Mouse (Mus musculus) gastrocnemius, postnatal 4 days (tissue): ENCODE results near the gene 3110082I17Rik. TPM values are rescaled to one million over a fixed set of nuclear protein-coding genes. Genes with fewer than 3 reads are reported as not detected.

Source experiments
- DNase-seq, 2 experiments: peaks; one replicate each; pipeline ENCODE4 v3.0.0; 2021 to 2022; ENCODE audit warnings: low spot score in 2 of 2, mixed read lengths in 2 of 2
- total RNA-seq, 2 experiments: library from RNA; stranded (reverse); gene quantifications; 2 replicates each; pipeline ENCODE4 v1.2.3; 2021

Gene 3110082I17Rik
- total RNA-seq, 2 experiments from 2014 or later = 12.3 to 12.6 TPM

DNA sequence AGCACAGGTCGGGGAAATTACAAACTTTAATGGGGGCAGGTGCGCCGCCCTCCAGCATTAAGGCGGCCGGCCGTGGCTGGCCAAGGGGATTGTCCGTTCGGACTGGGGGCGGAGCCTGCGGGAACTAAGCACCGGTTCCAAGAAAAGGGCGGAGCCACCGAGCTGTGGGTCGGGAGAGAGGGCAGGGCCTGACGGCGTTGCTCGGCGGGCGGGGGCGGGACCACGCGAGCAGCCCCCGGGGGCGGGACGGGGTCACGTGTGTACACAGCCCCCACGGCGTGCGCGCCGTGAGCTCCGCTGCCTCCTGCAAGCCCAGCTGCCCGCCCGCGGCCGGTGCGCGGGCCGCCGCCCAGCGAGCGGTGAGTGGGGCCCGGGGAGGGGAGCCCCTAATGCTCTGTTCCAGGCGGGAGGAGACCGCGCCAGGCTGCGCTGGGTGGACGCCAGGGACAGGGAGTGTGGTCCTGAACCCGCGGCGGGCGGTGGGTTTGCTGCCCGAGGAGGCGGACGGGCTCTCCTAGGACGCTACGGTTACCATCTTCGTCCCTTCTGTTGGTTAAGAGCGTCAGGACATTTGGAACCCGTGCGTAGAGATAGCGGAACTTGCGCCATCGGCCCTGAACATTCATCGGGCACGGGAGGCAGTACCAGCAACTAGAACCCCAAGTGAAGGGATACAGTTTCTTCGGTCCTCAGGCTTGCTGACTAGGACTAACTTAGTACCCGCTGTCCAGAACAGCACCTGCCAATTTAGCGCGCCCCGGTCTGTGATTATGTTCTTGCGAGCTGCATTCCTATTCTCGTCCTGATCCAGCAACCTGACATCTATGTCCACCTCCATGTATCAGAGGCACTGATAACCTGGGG, 79.7 kb downstream of the 3110082I17Rik start:
- DNase-seq = peak; percentile 94 to 97

DNA sequence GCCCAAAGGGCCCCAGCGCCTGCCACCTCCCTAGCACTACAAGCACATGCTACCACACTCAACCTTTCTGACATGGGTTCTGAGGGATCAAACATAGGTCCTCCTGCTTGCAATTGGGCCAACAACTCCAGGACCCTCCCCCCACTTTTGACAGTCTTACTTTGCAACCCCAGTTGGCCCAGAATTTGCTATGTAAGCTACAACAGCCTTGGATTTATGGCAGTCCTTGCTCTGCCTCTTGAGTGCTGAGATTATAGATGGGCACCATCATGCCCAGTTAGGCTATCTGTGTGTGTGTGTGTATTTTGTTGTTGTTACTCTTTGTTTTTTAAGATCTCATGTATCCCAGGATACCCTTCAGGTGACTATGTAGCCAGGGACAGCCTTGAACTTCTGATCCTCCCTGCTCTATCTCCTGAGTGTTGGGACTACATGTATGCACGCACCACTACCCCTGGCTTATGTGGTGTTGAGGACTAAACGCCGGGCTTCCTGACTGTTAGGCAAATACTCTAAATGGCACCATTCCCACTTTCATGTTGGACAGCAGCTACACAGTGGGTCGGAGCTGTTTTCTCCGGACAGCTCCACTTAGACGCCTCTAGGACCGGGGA, 80.4 kb downstream of the 3110082I17Rik start:
- no peak for DNase-seq

DNA sequence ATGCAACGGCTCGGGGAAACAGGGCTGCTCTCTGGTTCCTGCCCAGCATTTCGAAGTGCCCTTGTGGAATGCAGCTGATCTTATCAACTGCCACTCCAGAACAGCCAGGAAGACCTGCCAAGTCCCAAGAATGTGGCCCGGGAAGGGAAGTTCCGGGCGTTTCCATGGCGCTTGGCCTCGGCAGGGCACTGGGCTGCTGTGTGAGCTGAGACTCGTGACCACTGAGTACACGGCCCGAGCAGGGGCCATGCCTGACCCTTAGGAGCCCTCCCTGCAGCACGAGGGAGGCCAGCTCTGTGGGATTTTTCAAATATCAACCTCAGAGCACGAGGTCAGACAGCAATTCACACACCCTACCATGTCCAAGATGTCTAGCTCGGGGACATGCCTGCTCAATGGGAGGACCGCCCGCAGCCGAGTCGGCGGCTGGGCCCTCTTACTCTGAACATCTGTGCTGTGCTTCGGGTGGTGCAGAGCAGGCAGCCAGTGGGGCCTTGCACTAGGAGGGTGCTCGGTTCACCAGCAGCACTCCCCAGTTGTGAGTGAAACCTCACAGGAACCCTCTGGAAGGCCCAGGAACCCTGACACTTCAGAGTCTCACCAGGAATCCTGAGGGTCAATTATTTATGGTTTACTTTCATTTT, 81.2 kb downstream of the 3110082I17Rik start:
- peak; percentile 46 to 65 for DNase-seq

DNA sequence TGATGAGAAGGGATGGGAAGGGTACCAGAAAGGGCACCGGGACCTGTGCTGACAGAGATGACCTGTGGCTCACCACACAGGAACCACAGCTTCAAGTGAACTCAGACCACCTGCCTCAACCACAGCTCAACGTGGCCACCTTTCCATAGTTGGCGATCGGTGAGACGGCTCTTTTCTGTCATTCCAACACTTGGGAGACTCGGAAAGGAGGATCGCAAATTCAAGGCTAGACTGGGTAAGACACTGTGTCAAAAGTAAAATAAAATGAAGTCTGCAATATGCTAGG, 82.1 kb downstream of the 3110082I17Rik start:
- no peak for DNase-seq

DNA sequence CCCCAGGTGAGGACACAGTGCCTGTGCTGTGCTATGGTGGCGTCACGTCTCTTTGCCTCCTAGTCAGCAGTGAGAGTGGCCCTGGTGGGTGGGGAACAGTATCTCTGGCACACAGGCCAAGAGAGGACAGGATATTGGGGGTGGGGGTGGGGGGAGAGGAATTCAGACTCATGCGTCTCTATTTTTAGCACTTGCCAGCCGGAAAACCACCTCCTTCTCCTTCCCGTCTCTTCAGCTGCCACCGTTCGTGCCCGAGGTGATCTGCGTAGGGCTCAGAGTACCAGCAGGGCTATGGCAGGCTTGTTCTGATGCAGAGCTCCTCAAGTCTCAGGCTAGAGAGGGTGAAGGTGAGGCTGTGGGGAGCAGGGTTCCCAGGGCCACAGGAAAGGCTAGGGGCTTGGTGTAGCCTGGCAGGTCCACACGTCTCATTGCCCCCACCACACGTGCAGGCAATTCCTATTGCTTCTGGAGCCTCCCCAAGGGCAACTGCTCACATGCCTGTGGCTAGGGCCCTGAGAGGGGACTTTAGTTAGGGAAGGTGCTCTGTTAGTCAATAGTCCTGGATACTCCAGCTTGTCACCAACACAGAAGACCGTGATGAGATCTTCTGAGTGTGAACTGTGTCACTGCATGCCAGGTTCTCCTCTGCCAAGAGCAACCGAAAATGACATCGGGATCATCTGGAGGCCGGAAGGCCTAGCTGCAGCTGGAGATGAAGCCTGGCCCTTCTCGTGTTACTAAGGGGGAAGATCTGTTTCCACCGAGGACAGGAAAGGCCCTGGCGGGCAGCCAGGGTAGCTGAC, 82.7 kb downstream of the 3110082I17Rik start, which contains the start of gene Gpr146:
TSS of gene Gpr146 (plus strand) at position 230 of the 803 bp plus-strand sequence.
- DNase-seq = peak; percentile 48 to 71

DNA sequence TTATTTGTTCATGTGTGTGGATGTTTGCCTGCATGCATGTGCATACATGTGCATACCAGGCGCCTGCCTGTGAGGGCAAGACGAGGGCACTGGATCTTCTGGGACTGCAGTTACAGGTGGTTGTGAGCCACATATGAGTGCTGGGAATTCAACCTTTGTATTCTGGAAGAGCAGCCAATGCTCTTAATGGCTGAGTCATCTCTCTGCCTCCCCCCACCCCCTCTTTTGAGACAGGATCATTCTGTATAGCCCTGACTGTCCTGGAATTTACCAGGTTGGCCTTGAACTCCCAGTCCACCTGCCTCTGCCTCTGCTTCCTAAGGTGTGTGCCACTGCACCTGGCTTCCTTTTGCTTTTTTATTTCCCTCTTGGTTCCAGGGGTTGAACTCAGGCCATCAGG, 85.5 kb downstream of the 3110082I17Rik start:
- DNase-seq = no peak

DNA sequence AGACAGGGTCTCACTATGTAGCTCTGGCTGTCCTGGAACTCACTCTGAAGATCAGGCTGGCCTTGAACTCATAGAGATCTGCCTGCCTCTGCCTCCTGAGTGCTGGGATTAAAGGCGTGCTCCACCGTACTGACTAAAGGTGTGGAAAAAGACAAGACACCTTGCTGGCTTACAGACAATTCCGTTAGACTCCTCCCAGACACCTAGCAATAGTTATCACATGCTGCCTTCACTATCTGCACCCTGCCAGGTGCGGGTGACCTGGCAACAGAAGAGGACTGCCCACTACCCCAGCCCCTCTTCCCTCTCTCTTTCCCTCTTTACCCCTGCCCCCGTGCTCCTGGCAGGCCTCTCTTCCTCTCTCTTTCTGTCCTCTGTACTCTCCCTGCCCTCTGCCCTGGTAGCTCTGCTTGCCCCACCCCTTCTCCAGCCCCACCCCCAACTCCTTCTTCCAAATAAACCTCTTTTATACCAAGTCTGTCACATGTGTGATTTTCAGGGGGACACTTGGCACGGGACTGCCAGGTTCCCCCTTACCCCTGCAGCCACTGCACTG, 86.4 kb downstream of the 3110082I17Rik start:
- no peak for DNase-seq

DNA sequence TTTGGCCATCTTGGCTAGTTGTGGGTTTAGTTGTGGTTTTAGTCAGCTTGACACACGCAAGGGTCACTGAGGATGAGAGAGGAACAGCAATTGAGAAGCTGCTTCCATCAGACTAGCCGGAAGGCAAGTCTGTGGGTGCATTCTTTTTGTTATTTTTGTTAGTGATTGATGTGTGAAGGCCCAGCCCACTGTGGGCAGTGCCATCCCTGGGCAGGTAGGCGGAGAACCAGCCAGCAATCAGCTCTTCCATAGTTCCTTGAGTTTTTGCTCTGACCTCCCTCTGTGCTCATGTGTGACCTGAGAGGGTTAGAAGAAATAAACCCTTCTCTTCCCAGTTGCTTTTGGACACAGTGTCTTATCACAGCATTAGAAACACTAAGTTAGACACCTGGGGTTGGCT, 87.2 kb downstream of the 3110082I17Rik start:
- no peak for DNase-seq

DNA sequence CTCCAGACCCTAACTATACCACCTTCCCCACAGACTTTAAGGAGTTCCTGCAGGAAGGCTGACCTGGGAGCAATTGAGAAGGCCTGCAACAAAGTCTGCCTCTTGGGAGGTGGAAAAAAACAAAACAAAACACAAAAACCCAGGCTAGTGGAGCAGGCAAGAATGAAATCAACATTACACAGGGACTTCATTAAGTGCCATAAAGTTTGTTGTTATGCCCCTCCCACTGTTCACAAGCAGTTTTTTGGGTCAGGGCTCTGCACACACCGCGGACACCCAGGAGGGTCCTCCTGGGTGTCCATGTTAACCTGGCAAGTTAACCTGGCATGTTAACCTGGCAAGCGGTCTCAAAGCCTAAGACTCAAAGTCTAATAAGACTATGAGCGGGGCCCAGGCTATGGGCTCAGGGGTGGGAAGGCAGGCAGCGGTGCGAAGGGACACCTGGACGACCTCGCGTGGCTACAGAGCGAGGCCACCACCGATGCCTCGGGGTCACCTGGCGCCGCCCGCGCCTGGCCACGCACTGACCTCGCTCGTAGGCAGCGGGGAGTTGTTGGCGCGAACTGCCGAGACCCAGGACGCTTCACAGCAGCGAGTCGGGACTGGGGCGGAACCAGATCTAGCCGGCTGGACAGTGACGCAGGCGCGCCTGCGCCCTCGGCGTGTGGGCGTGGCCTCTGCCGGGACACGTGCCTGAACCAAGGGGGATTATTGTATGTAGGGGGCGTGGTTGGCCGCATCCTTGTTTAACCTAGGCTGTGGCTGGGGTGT, 88.5 kb downstream of the 3110082I17Rik start:
- DNase-seq = peak; percentile 84 to 91

DNA sequence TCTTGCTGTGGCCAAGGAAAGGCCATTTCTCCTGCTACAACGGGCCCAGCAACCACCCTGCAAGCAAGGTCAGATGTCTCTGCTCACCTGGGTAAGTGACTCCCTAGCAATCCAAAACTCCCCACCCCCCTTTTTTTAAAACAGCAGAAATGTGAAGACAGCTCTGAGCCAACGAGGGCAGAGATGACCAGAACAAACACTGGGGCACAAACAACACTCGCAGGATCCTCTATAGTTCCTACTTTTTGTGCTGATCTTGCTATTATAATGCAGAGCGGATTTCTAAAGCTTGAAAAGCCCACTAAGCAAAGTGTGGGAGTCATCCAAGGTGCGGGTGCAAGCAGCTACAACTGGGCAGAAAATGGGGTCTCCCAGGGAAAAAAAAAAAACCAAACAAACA, 89.2 kb downstream of the 3110082I17Rik start:
- no peak for DNase-seq

DNA sequence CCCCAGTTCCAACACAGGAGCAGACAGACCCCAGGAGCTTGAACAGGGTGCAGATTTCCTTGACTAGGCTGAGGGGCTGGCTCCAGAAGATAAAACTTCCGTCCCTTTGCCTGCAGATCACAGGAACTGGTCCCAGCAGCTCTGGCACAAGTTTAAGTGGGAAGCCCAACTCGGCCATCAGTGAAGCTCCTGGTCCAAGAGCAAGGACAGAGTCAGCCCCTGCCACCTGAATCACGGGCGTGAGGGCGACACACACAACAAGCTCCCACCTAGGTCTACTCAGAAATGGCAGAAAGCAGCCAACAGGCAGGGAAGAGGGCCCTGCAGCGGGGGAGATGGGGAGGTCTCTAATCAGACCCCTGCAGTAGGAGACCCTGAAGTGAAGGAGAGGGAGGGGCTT, 90.0 kb downstream of the 3110082I17Rik start:
- DNase-seq = no peak

DNA sequence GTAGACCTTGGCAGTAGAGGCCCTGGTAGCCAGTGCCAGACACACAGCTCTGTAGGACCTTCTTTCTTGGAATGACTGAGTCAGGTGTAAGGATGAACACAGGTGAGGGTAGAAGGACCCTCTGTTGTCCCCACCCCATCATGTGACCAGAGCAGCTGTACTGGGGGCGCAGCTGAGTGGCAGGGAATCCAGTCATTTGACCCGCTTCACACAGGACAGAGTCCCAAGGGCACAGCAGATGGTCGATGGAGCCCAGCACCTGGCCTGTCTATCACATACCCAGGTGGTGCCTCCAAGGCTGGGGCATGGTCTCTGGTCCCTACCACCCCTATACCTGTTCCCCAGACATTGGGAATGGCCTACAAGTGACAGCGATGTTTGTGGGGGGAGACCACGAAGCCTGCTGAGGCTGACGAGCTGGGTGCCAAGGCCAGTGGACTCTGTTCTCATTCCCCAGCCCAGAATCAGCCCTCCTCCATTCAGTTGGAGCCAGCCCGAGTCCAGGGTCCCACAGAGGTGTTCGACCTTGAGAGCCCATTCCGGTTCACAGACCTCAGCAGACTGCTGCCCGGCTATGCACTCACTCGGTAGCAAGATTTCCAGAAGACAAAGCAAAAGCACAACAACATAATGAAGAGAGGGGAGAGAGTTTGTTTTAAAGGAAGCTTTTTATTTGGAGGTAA, 91.5 kb downstream of the 3110082I17Rik start:
- no peak for DNase-seq

DNA sequence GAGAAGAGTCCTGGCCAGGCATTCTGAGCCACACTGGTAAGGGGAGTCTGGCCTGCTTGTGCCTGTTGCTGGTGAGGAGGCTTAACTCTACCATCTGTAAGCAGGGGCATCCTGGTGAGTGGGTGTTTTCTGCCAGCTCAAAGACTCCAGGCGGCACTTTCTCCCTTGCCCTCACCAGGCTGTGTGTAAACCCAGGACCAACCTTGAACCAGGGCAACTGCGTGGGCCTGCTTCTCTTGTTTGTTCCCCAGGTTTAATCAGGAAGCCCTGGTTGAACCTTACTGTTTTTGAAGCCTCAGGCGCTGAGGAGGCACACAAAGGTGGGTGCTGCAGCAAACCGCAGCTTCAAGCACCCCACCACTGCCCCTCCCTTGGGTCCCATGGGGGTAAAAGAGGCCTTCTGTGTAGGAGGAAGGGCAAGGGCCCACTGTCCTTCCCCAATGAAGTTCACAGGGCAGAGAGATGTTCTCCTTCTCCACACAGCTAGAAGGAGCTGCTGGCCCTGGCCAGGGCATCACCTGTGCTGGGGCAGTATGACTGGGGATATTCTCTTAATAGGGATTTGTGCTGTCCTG, 92.4 kb downstream of the 3110082I17Rik start:
- DNase-seq = no peak

DNA sequence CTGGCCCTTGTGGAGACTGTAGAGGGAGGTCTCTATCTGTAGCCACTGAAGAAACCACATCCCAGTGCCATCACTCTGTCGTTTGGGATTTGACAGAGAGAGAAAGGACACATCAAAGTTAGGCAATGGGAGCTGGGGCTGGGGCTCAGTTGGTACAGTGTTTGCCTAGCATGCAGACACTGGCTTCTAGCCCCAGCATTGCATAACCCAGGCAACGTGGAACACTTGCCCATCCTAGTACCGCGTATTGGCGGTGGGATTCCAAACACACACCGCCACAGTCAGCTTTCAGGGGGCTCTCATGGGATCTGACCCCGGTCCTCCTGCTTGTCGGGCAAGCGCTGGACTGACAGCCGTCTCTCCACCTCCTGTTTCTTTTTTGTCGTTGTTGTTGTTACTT, 93.8 kb downstream of the 3110082I17Rik start:
- DNase-seq = no peak

DNA sequence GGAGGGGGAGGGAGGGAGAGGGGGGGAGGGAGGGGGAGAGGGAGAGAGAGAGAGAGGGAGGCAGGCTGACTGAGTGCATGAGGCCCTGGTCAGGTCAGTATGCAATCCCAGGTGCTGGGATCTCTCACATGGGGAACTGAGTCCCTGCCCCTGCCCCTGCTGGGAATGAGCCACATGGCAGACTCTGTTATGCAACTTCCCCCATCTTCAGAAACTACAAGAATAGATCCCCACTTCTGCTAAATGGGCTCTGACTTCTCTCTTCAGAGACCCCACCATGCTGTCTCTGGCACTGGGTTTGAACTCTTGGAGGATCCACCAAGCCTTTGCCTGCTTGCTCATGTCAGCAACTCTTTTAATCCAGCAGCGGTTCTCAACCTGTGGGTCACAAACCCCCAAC, 94.5 kb downstream of the 3110082I17Rik start:
- no peak for DNase-seq

DNA sequence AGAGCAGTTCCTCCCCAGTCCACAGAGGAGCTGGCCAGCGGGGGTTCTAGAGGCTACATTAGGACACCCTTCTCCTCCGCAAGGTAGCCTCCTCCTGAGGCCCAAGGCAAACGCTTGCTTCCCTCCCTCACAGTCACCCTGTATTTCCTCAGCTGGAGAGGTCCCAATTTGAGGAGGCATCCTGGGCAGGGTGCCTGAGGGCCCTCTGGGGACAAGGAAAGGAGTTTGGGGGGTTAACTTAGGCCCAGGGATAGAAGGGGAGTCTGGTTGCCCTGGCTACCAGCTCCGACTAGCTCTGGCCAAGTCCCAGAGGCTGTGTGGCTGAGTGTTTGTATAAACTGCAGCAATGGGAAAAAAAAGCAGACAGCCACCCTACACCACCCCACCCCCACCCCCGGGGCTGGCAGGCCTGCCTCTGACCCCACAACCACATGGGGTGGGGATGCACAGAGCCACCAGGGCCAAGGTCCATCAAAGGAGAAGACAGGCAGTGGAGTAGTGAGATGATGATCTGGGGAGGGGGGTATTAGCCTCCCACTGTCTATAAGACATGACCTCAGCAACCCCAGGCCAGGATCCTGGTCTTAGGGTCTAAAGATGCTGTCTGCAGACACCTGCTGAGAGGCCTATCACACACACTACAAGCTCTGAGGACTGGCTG, 95.3 kb downstream of the 3110082I17Rik start:
- DNase-seq = no peak

DNA sequence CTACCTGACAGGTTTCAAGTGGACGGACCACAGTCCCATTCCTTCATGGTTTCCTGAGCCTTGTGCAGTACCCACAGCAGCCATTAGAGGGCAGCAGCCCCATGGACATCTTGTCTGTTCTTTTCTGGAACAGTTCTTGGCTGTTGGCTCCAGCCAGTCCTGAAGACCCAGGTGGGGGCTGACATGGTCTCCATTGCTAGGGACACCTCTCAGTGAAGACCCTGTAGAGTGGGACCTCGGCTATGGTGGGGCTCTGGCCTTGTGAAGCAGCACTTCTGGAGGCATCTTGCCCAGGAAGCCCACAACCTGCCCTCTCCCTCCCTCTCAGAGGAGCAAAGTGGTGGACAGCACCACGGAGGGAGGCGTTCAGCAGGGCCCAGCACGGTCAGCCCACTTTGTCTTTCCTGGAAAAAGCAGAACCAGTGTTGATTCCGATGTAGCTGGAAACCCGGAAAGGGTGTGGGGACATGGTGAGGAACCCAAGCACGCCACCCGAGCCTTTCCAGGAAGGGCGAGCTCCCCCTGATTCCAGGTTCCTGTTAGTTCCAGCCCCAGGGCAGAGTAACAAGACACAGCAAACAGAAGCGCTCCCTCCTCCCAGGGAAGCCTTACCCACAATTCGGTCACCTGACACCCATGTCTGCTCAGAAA, 95.9 kb downstream of the 3110082I17Rik start:
- DNase-seq = peak; percentile 74 to 86

DNA sequence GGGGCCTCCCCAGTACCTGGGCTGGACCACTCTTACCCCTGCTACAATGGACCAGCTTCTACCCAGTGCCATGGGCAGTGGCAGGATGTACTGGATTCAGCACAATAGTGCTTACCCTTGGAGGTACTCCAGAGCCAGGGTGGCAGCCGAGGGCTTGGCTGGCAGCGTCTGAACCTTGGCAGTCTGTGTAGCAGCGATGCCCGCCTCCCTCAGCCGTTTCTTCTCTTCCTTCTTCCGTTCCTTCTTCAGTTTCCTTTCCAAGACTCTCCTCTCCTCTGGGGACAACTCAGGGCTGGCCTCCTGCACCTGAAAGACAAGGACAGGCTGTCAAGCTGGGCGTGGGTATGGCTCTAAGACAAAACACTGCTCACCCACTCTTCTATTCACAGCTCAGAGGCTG, 96.5 kb downstream of the 3110082I17Rik start:
- no peak for DNase-seq
